Mouse (Mus musculus) E14TG2a.4 (cell line): ENCODE measurements at regions not wholly inside any gene's neighbourhood (a gene's known extent, or its start where the extent isn't known, plus 50 kb on each side); places are given as distances from the start of the nearest gene placed in this dataset.

Experiments
- CTCF ChIP-seq: conservative IDR thresholded peaks from 2 replicates; pipeline ENCODE4 v1.5.1; 2014; ENCODE audit warnings: low read length
- NANOG ChIP-seq: IDR thresholded peaks from 2 replicates; pipeline ENCODE4 v1.6.1; 2014; ENCODE audit warnings: borderline replicate concordance, low read length, mixed read lengths
- POU5F1 ChIP-seq: IDR thresholded peaks from 2 replicates; pipeline ENCODE4 v1.6.1; 2014; ENCODE audit warnings: low read length, borderline replicate concordance

DNA sequence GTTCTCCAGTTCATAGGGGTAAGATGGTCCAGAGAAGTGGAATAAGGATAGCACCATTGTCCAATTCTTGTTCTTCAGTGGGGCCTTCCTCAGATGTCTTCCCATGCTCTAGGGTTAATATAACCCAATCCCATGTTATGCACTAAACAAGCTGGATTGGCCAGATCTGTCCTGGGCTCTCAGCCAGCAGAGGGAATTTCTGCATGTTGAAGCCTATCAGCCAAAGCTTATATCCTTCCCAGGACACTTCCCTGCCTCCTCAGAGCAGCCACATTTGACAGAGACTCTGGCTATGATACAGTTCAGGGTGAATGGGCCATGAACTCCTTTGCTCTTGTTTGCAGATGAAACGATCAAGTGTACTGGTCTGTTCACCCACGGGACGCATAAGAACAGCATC, 133.6 kb downstream of the Otoa start:
- TF ChIP-seq CTCF (no peak), NANOG (no peak), POU5F1 (no peak)
